Mouse (Mus musculus) intestine, embryonic 16.5 days (tissue): ENCODE measurements at regions not wholly inside any gene's neighbourhood (a gene's known extent, or its start where the extent isn't known, plus 50 kb on each side); places are given as distances from the start of the nearest gene placed in this dataset.

ENCODE experiments used
- ATAC-seq: fragments of 200-750 bp; cut with Nextera tagmentation; 2 replicates; pipeline ENCODE4 v1.8.0; 2017; ENCODE audit warnings: moderate TSS enrichment, moderate library complexity
- H3K27ac ChIP-seq: fragments of 300-500 bp; sonication (generic); 2 replicates; pipeline ENCODE4 v1.5.1; 2014; ENCODE audit warnings: mild to moderate bottlenecking, low read length
- H3K27me3 ChIP-seq: fragments of 300-500 bp; sonication (generic); replicated peaks from 2 replicates; pipeline ENCODE4 v1.6.1; 2014; ENCODE audit warnings: low read length, control low read depth, mixed read lengths; ENCODE audit not compliant: control insufficient read depth, insufficient read depth
- H3K36me3 ChIP-seq: fragments of 300-500 bp; sonication (generic); 2 replicates; pipeline ENCODE4 v1.6.1; 2014; ENCODE audit warnings: low read length, control low read depth; ENCODE audit not compliant: control insufficient read depth, insufficient read depth
- H3K4me1 ChIP-seq: fragments of 300-500 bp; sonication (generic); 2 replicates; pipeline ENCODE4 v1.6.1; 2014; ENCODE audit warnings: low read length, control low read depth, mixed read lengths; ENCODE audit not compliant: control insufficient read depth, insufficient read depth
- H3K4me2 ChIP-seq: fragments of 300-500 bp; sonication (generic); 2 replicates; pipeline ENCODE4 v1.6.1; 2014; ENCODE audit warnings: low read depth, low read length, control low read depth
- H3K4me3 ChIP-seq: fragments of 300-500 bp; sonication (generic); 2 replicates; pipeline ENCODE4 v1.5.1; 2014; ENCODE audit warnings: mild to moderate bottlenecking, low read length
- H3K9ac ChIP-seq: fragments of 300-500 bp; sonication (generic); 2 replicates; pipeline ENCODE4 v1.6.1; 2014; ENCODE audit warnings: low read depth, low read length
- H3K9me3 ChIP-seq: fragments of 300-500 bp; sonication (generic); 2 replicates; pipeline ENCODE4 v1.6.1; 2016; ENCODE audit warnings: low read length, control low read depth; ENCODE audit not compliant: control insufficient read depth
- WGBS: fragments of 180-500 bp; shearing (Covaris S2); extraction: QIAGEN DNeasy Blood & Tissue Kit; methylation state at CpG from one replicate; pipeline ENCODE4 v1.1.7; 2014; 5-methylcytosine and 5-hydroxymethylcytosine counted together

GRCm38 (mm10) chr10:112863808-112864207, 65.0 kb downstream of the Atxn7l3b start:
- no peaks in the 10 kb centered on the region for H3K9me3 ChIP-seq
- no peaks in the 10 kb centered on the region for H3K27me3 ChIP-seq
- ATAC-seq = no peak
- no peak overlapping the region for H3K27ac ChIP-seq
- no peak overlapping the region for H3K4me2 ChIP-seq
- H3K4me3 ChIP-seq = no peak overlapping the region
- no peaks in the 10 kb centered on the region for H3K4me1 ChIP-seq
- H3K36me3 ChIP-seq = no peaks in the 10 kb centered on the region
- no peak overlapping the region for H3K9ac ChIP-seq

GRCm38 (mm10) chr10:112863375-112863774, 65.4 kb downstream of the Atxn7l3b start:
- Histone ChIP-seq H3K4me2 (no peak overlapping the region), H3K4me1 (no peaks in the 10 kb centered on the region), H3K27ac (no peak overlapping the region), H3K36me3 (no peaks in the 10 kb centered on the region), H3K4me3 (no peak overlapping the region), H3K9ac (no peak overlapping the region), H3K9me3 (no peaks in the 10 kb centered on the region), H3K27me3 (no peaks in the 10 kb centered on the region)
- ATAC-seq = no peak
- WGBS = 59% methylated on average over 2 of the region's 2 CpGs

DNA sequence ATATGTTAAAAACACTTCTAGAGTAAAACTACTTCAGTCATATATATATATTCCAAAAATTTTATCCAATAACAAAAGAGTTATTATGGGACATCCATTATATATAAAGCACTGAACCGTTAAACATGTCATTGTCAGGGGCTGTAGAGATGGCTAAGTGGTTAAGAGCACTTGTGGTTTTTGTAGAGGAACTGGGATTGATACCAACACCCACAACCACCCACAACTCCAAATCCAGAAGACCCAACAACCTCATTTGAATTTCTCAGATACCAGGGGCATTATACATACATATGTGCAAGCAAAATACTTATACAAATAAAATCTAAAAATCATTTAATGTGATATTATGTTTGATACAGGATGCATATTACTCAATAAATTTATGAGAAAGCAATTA, 76.8 kb downstream of the Atxn7l3b start:
- no peak overlapping the region for H3K27ac ChIP-seq
- no peak overlapping the region for H3K4me2 ChIP-seq
- no peaks in the 10 kb centered on the region for H3K9me3 ChIP-seq
- H3K4me1 ChIP-seq = no peaks in the 10 kb centered on the region
- ATAC-seq = no peak
- 63% methylated on average over 1 of the region's 1 CpGs for WGBS
- H3K9ac ChIP-seq = no peak overlapping the region
- H3K36me3 ChIP-seq = no peaks in the 10 kb centered on the region
- no peak overlapping the region for H3K4me3 ChIP-seq
- H3K27me3 ChIP-seq = no peaks in the 10 kb centered on the region

DNA sequence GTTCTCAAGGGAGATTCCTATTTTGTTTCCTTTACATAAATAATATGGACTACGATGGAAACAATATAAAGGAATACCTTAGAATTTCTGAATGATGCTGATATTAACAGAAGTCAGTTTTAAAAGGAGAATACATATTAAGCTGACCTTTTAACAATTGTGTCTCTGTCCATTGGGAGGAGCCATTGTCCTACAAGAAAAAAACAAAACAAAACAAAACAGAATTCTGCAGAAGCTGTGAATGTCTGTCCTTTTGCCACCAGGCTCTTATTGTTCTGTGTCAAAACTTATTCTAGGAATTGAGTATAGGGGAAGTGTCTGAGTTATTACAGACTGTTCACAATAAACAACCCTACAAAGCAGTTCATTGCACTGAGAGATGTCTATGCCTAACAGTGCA, 82.6 kb downstream of the Atxn7l3b start:
- Histone ChIP-seq H3K4me3 (no peak overlapping the region), H3K4me2 (no peak overlapping the region), H3K27me3 (no peaks in the 10 kb centered on the region), H3K9ac (no peak overlapping the region), H3K9me3 (no peaks in the 10 kb centered on the region), H3K27ac (no peak overlapping the region), H3K36me3 (no peaks in the 10 kb centered on the region), H3K4me1 (no peaks in the 10 kb centered on the region)
- ATAC-seq = no peak
- 59% methylated on average over 1 of the region's 1 CpGs for WGBS

DNA sequence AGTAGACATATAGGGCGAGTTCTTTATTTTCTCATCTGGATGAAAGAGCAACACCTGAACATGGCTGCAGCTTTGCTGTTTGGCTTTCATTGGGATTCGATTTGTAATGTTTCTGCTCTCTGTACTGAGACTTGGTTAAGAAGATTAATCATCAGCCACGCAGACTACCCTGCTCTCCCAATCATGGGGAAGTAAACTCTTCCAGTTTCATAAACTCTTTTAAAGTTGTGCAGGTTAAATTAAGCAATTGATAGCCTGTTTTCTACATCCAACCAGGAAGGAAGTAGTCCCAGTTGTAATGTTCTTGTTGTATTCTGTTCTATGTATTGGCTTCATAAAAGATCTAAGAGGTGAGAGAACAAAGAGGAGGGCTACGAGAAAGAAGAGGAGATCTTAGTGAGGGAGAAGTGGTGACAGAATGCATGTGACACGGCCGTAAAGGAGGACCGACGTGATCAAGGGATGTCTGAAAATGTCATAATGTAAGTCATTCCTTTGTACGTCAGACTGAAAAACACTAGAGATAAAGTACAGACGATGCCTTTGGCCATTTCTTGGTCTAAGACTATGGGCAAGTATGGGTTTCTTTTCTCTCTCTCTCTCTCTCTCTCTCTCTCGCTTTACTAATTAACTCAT, 91.3 kb downstream of the Atxn7l3b start:
- Histone ChIP-seq H3K9me3 (no peaks in the 10 kb centered on the region), H3K9ac (no peak overlapping the region), H3K36me3 (no peaks in the 10 kb centered on the region), H3K4me2 (no peak overlapping the region), H3K27me3 (no peaks in the 10 kb centered on the region), H3K4me1 (no peaks in the 10 kb centered on the region), H3K4me3 (no peak overlapping the region), H3K27ac (no peak overlapping the region)
- ATAC-seq = no peak
- WGBS = 83% methylated on average over 11 of the region's 11 CpGs

DNA sequence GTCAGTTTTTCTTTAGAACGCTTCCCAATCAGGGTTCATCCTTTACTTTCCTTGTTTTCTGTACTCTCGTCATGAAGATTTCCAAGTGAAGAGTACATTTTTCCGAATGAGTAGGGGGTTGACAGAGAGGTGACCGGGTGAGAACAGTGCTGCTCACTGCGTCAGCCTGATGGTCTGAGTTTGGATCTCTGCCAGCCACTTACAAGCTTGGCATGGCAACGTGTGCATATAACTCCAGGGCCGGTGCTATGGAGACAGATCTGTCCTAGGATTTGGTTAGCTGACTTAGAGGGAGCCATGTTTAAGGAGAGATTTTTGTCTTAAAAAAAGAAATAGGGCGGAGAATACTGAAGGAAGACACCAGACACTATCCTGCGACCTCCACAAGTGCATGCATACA, 92.8 kb downstream of the Atxn7l3b start:
- no peaks in the 10 kb centered on the region for H3K9me3 ChIP-seq
- no peaks in the 10 kb centered on the region for H3K27me3 ChIP-seq
- no peak overlapping the region for H3K4me3 ChIP-seq
- no peaks in the 10 kb centered on the region for H3K36me3 ChIP-seq
- no peak overlapping the region for H3K27ac ChIP-seq
- no peak for ATAC-seq
- H3K9ac ChIP-seq = no peak overlapping the region
- no peak overlapping the region for H3K4me2 ChIP-seq
- H3K4me1 ChIP-seq = no peaks in the 10 kb centered on the region
- 69% methylated on average over 9 of the region's 9 CpGs for WGBS

DNA sequence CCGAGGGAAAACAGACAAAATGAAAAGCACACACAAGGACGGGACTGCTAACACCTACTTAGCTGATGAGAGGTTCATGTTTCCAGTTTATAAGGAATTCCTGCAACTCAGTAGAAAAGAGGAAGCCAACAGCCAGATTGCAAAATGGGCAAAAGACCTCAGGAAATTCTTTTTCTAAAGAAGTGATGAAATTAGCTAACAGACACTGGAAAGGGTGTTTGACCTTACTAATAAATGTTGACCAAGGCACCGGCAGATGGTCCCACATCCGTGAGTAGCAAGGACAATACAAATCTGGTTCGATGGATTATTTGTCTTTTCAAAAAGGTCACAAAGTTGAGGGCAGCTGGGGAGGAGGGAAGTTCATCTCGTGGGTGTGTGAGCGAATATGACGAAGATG, 93.3 kb downstream of the Atxn7l3b start:
- no peaks in the 10 kb centered on the region for H3K36me3 ChIP-seq
- no peaks in the 10 kb centered on the region for H3K9me3 ChIP-seq
- 60% methylated on average over 8 of the region's 8 CpGs for WGBS
- ATAC-seq = no peak
- H3K27me3 ChIP-seq = no peaks in the 10 kb centered on the region
- H3K4me1 ChIP-seq = no peaks in the 10 kb centered on the region
- H3K4me3 ChIP-seq = no peak overlapping the region
- no peak overlapping the region for H3K9ac ChIP-seq
- H3K27ac ChIP-seq = no peak overlapping the region
- no peak overlapping the region for H3K4me2 ChIP-seq

GRCm38 (mm10) chr10:112810181-112810580, 118.6 kb downstream of the Atxn7l3b start:
- Histone ChIP-seq H3K27me3 (no peaks in the 10 kb centered on the region), H3K9ac (no peak overlapping the region), H3K27ac (no peak overlapping the region), H3K4me2 (no peak overlapping the region), H3K9me3 (no peaks in the 10 kb centered on the region), H3K4me3 (no peak overlapping the region), H3K36me3 (no peaks in the 10 kb centered on the region), H3K4me1 (no peaks in the 10 kb centered on the region)
- no peak for ATAC-seq
- WGBS = 36% methylated on average over 1 of the region's 1 CpGs

GRCm38 (mm10) chr10:112803557-112803956, 125.2 kb downstream of the Atxn7l3b start:
- WGBS = 52% methylated on average over 6 of the region's 6 CpGs
- Histone ChIP-seq H3K9me3 (no peaks in the 10 kb centered on the region), H3K36me3 (no peaks in the 10 kb centered on the region), H3K27me3 (no peaks in the 10 kb centered on the region), H3K4me3 (no peak overlapping the region), H3K4me2 (no peak overlapping the region), H3K27ac (no peak overlapping the region), H3K9ac (no peak overlapping the region), H3K4me1 (no peaks in the 10 kb centered on the region)
- ATAC-seq = no peak

DNA sequence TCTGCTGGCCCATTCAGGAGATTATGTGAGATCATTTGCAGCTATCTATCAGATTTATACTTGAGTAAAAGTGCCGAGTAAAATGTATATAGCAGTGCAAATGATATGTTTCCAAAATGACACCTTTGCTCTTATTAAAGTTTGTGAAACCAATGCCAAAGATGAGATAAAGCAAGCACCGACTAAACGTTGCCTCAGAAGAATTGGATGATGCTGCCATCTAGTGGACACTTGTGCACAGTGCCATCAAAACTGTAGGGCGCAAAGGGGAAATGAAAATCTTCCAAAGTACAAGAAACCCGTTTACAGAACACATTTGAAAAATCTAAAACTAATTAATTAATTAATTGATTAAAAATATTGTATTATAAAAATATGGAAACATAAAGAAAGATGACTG, 127.2 kb downstream of the Atxn7l3b start:
- H3K4me2 ChIP-seq = no peak overlapping the region
- no peaks in the 10 kb centered on the region for H3K9me3 ChIP-seq
- no peaks in the 10 kb centered on the region for H3K27me3 ChIP-seq
- ATAC-seq = peak; percentile 59; the same call in 1 of the 2 replicates
- H3K27ac ChIP-seq = no peak overlapping the region
- no peaks in the 10 kb centered on the region for H3K36me3 ChIP-seq
- H3K4me1 ChIP-seq = no peaks in the 10 kb centered on the region
- H3K4me3 ChIP-seq = no peak overlapping the region
- no peak overlapping the region for H3K9ac ChIP-seq
- WGBS = 5% methylated on average over 5 of the region's 5 CpGs
